Mouse (Mus musculus): ENCODE data around the gene Trpc4. TPM values are rescaled to one million over a fixed set of nuclear protein-coding genes. Genes with fewer than 3 reads are reported as not detected.

Gene Trpc4
- polyA plus RNA-seq, 1 experiment from 2014 or later: 1.5 TPM

DNA sequence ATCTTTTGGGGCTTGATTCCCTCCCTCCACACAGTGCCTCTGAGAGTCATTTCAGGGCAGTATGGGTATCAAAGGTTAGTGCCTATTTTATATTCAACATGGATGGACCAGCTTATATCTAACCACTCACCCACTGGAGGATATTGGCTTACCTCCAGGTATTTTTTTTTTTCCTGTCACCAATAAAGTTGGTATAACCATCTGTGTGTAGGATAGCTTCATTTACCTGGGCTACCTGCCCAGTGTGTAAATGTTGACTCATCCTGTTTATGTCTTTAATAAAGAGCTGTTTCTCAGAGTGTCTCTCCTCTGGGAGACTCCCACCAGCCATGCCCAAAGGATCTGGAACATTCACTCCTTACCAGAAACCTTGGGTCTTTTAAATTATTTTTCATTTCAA, 14.9 kb downstream of the Trpc4 start:
- no peaks in the 10 kb centered on the region for H3K4me1 ChIP-seq (replicated peaks; ENCODE audit: control insufficient read depth, insufficient read depth, low read length)
- H3K4me3 ChIP-seq (ENCODE audit: low read depth, low read length): no peak overlapping the region
- no peaks in the 10 kb centered on the region for H3K36me3 ChIP-seq (ENCODE audit: control insufficient read depth, insufficient read depth)
- ATAC-seq: no peak
- no peaks in the 10 kb centered on the region for H3K9me3 ChIP-seq (ENCODE audit: control insufficient read depth)
- no peaks in the 10 kb centered on the region for H3K27me3 ChIP-seq (replicated peaks; ENCODE audit: control insufficient read depth, insufficient read depth, low read length)
- no peak overlapping the region for H3K4me2 ChIP-seq (replicated peaks; ENCODE audit: low read depth)
- no peak overlapping the region for H3K27ac ChIP-seq (ENCODE audit: low read depth, low read length)
- no peak overlapping the region for H3K9ac ChIP-seq (ENCODE audit: low read depth, low read length)
- TF ChIP-seq CTCF (IDR thresholded peaks at IDR 0.05; ENCODE audit: low read depth): no peak

GRCm38 (mm10) chr3:54177296-54177695, 21.5 kb downstream of the Trpc4 start:
- Histone ChIP-seq H3K4me3 (ENCODE audit: low read depth, low read length) (no peak overlapping the region), H3K27me3 (replicated peaks; ENCODE audit: control insufficient read depth, insufficient read depth, low read length) (no peaks in the 10 kb centered on the region), H3K9ac (ENCODE audit: low read depth, low read length) (no peak overlapping the region), H3K27ac (ENCODE audit: low read depth, low read length) (no peak overlapping the region), H3K4me2 (replicated peaks; ENCODE audit: low read depth) (no peak overlapping the region), H3K36me3 (ENCODE audit: control insufficient read depth, insufficient read depth) (no peaks in the 10 kb centered on the region), H3K9me3 (ENCODE audit: control insufficient read depth) (no peaks in the 10 kb centered on the region), H3K4me1 (replicated peaks; ENCODE audit: control insufficient read depth, insufficient read depth, low read length) (no peaks in the 10 kb centered on the region)
- 71% methylated on average over 1 of the region's 1 CpGs for WGBS
- ATAC-seq: no peak
- no peak for TF ChIP-seq CTCF (IDR thresholded peaks at IDR 0.05; ENCODE audit: low read depth)

DNA sequence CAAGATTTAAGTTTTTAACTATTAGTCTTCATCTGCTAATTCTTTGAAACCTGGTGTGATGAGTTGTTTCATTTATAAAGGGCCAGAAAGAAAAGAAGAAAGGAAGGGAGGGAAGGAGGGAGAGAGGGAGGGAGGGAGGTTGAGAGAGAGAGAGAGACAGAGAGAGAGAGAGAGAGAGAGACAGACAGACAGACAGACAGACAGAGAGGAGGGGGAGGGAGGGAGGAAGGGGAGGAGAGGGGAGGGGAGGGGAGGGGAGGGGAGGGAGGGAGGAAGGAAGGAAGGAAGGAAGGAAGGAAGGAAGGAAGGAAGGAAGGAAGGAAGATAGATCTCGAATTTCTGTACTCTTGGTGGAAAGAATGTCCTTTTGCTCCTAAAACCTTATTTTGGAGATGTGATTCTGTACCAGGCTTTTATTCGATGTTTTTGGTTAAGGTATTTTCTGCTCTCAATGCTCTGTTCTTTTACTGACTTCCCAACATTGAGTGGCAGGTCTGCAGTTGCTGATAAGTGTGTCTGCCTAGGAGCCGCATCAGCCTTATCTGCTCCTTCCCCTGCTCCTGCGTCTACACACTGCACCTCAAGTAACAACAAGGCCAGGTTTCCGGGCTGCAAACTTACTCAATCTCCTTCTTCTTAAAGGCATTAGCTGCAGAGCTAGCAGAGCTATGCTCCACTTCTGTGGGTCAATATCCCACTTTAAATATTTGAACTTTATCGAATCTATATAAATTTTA, 35.3 kb downstream of the Trpc4 start:
- 55% methylated on average over 6 of the region's 6 CpGs for whole genome bisulfite sequencing
- H3K27ac ChIP-seq (ENCODE audit: low read depth, low read length): no peak overlapping the region
- no peak overlapping the region for H3K4me2 ChIP-seq (replicated peaks; ENCODE audit: low read depth)
- H3K4me3 ChIP-seq (ENCODE audit: low read depth, low read length): no peak overlapping the region
- no peak for ATAC-seq
- no peaks in the 10 kb centered on the region for H3K27me3 ChIP-seq (replicated peaks; ENCODE audit: control insufficient read depth, insufficient read depth, low read length)
- no peak overlapping the region for H3K9ac ChIP-seq (ENCODE audit: low read depth, low read length)
- no peak for TF ChIP-seq CTCF (IDR thresholded peaks at IDR 0.05; ENCODE audit: low read depth)
- H3K4me1 ChIP-seq (replicated peaks; ENCODE audit: control insufficient read depth, insufficient read depth, low read length): no peaks in the 10 kb centered on the region
- H3K36me3 ChIP-seq (ENCODE audit: control insufficient read depth, insufficient read depth): no peaks in the 10 kb centered on the region
- no peaks in the 10 kb centered on the region for H3K9me3 ChIP-seq (ENCODE audit: control insufficient read depth)

DNA sequence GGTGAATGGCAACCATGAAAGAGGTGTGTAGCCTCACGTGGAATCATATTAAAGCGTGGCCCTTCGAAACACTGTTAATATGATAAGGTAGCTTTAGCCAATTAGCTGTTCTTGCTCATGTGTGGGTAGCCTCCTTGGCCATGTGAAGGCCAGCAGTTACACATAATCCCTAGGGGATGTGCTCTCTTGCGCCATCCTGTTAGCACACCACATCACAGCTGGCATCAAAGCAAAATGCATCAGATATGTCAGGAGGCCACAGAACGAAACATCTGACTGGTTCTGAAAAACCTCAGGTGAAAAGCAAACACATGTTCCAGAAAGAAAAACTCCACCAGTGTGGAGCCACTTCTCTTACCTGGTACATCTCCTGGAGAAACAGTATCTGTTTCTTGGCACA, 45.4 kb downstream of the Trpc4 start:
- H3K4me1 ChIP-seq (replicated peaks; ENCODE audit: control insufficient read depth, insufficient read depth, low read length): no peaks in the 10 kb centered on the region
- 85% methylated on average over 5 of the region's 5 CpGs for WGBS
- H3K36me3 ChIP-seq (ENCODE audit: control insufficient read depth, insufficient read depth): no peaks in the 10 kb centered on the region
- H3K9ac ChIP-seq (ENCODE audit: low read depth, low read length): no peak overlapping the region
- H3K27me3 ChIP-seq (replicated peaks; ENCODE audit: control insufficient read depth, insufficient read depth, low read length): no peaks in the 10 kb centered on the region
- no peak overlapping the region for H3K4me3 ChIP-seq (ENCODE audit: low read depth, low read length)
- H3K27ac ChIP-seq (ENCODE audit: low read depth, low read length): no peak overlapping the region
- no peak for ATAC-seq
- TF ChIP-seq CTCF (IDR thresholded peaks at IDR 0.05; ENCODE audit: low read depth): no peak
- H3K9me3 ChIP-seq (ENCODE audit: control insufficient read depth): no peaks in the 10 kb centered on the region
- no peak overlapping the region for H3K4me2 ChIP-seq (replicated peaks; ENCODE audit: low read depth)

- ATAC-seq: no peak
- Histone ChIP-seq H3K9ac (ENCODE audit: low read depth, low read length) (no peak overlapping the region), H3K4me2 (replicated peaks; ENCODE audit: low read depth) (no peak overlapping the region), H3K36me3 (ENCODE audit: control insufficient read depth, insufficient read depth) (no peaks in the 10 kb centered on the region), H3K27me3 (replicated peaks; ENCODE audit: control insufficient read depth, insufficient read depth, low read length) (no peaks in the 10 kb centered on the region), H3K4me1 (replicated peaks; ENCODE audit: control insufficient read depth, insufficient read depth, low read length) (no peaks in the 10 kb centered on the region), H3K27ac (ENCODE audit: low read depth, low read length) (no peak overlapping the region), H3K4me3 (ENCODE audit: low read depth, low read length) (no peak overlapping the region), H3K9me3 (ENCODE audit: control insufficient read depth) (no peaks in the 10 kb centered on the region)
- no peak for TF ChIP-seq CTCF (IDR thresholded peaks at IDR 0.05; ENCODE audit: low read depth)
- 78% methylated on average over 5 of the region's 5 CpGs for WGBS
Measured at GRCm38 (mm10) chr3:54204386-54204785, 48.6 kb downstream of the Trpc4 start.

DNA sequence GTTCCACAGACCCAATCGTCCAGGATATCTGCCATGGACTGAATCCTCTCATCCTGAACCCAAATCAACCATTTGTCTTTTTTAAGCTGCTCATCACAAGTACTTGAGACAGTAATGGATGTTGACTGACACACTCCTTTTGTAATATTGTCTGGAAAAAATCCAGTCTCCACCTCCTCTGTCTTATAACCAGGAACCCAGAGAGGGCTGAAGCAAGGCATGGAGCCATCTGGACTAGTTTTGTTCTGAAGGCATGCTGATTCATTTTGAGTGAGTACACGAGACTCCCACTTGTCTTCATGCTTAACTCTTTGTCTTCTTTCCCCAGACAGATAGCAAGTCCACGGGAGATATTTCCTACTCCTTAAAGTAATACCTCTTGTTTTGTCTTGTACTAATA, 54.3 kb downstream of the Trpc4 start:
- Histone ChIP-seq H3K27ac (ENCODE audit: low read depth, low read length) (no peak overlapping the region), H3K9me3 (ENCODE audit: control insufficient read depth) (no peaks in the 10 kb centered on the region), H3K4me3 (ENCODE audit: low read depth, low read length) (no peak overlapping the region), H3K4me1 (replicated peaks; ENCODE audit: control insufficient read depth, insufficient read depth, low read length) (no peaks in the 10 kb centered on the region), H3K9ac (ENCODE audit: low read depth, low read length) (no peak overlapping the region), H3K27me3 (replicated peaks; ENCODE audit: control insufficient read depth, insufficient read depth, low read length) (no peaks in the 10 kb centered on the region), H3K4me2 (replicated peaks; ENCODE audit: low read depth) (no peak overlapping the region), H3K36me3 (ENCODE audit: control insufficient read depth, insufficient read depth) (no peaks in the 10 kb centered on the region)
- no peak for ATAC-seq
- 49% methylated on average over 3 of the region's 3 CpGs for WGBS
- no peak for TF ChIP-seq CTCF (IDR thresholded peaks at IDR 0.05; ENCODE audit: low read depth)

- no peak for TF ChIP-seq CTCF (IDR thresholded peaks at IDR 0.05; ENCODE audit: low read depth)
- no peak for ATAC-seq
Measured at GRCm38 (mm10) chr3:54211441-54211840, 55.6 kb downstream of the Trpc4 start.

More at GRCm38 (mm10) chr3:54211441-54211840, 55.6 kb downstream of the Trpc4 start:
- Histone ChIP-seq H3K9ac (ENCODE audit: low read depth, low read length) (no peak overlapping the region), H3K36me3 (ENCODE audit: control insufficient read depth, insufficient read depth) (no peaks in the 10 kb centered on the region), H3K4me1 (replicated peaks; ENCODE audit: control insufficient read depth, insufficient read depth, low read length) (no peaks in the 10 kb centered on the region), H3K4me3 (ENCODE audit: low read depth, low read length) (no peak overlapping the region), H3K9me3 (ENCODE audit: control insufficient read depth) (no peaks in the 10 kb centered on the region), H3K27ac (ENCODE audit: low read depth, low read length) (no peak overlapping the region), H3K27me3 (replicated peaks; ENCODE audit: control insufficient read depth, insufficient read depth, low read length) (no peaks in the 10 kb centered on the region), H3K4me2 (replicated peaks; ENCODE audit: low read depth) (no peak overlapping the region)
- 79% methylated on average over 1 of the region's 1 CpGs for WGBS

Measured in intestine, postnatal 0 days (tissue).